ENCODE assay signal across 8 mouse cellular contexts in genomic region chr10:26376546-26377331, GRCm38 (mm10). TPM values are rescaled to one million over a fixed set of nuclear protein-coding genes. Genes with fewer than 3 reads are reported as not detected.
A peak's percentile ranks its signal among the peaks of the same experiment; 100 is the strongest.
DNase-seq lines count a peak whose midpoint lies in the region; ATAC-seq lines count a peak whose summit lies in the region.

No protein-coding gene starts in this region.

- ATAC-seq in liver, embryonic 11.5 days (replicated peaks; ENCODE audit: low FRiP score): no peak
- ATAC-seq in intestine, embryonic 14.5 days (replicated peaks; ENCODE audit: low FRiP score, low TSS enrichment, low read depth): no peak
- no peak for ATAC-seq in midbrain, embryonic 15.5 days (replicated peaks)
- no peak for ATAC-seq in inflammation-experienced regulatory T-cells, adult 6 months

- H3K9ac ChIP-seq in liver, embryonic 11.5 days (ENCODE audit: low read depth, low read length): peak overlapping the region; percentile 88
- H3K9ac ChIP-seq in intestine, embryonic 14.5 days (ENCODE audit: low read length): peak overlapping the region; percentile 94
- H3K9ac ChIP-seq in midbrain, embryonic 15.5 days: 0 out of 2 replicates have a peak overlapping the region, but pooled peaks have one; percentile 89

- H3K36me3 ChIP-seq in liver, embryonic 11.5 days (ENCODE audit: control insufficient read depth, insufficient read depth, low read length): no peaks in the 10 kb centered on the region
- no peaks in the 10 kb centered on the region for H3K36me3 ChIP-seq in intestine, embryonic 14.5 days (ENCODE audit: control insufficient read depth, insufficient read depth, low read length)
- H3K36me3 ChIP-seq in midbrain, embryonic 15.5 days (replicated peaks): no peaks in the 10 kb centered on the region

- DNase-seq in liver, embryonic 11.5 days (ENCODE audit: low spot score): no peak
- DNase-seq in liver: no peak
- peak; percentile 44 for DNase-seq in embryo, embryonic 11 days
- DNase-seq in intestine, embryonic 14.5 days (ENCODE audit: low spot score): peak; percentile 62
- DNase-seq in adrenal gland, postnatal 4 days (ENCODE audit: low spot score in 2 of 2): no peak
- no peak for DNase-seq in layer of hippocampus, adult 9-10 months (ENCODE audit: low spot score)

- no peak overlapping the region for H3K27ac ChIP-seq in liver, embryonic 11.5 days (ENCODE audit: low read depth, low read length)
- H3K27ac ChIP-seq in intestine, embryonic 14.5 days (ENCODE audit: low read depth): no peak overlapping the region
- H3K27ac ChIP-seq in midbrain, embryonic 15.5 days: peak overlapping the region; percentile 95

- 37% methylated on average over 10 of the region's 10 CpGs for WGBS in liver, embryonic 11.5 days
- 42% methylated on average over 10 of the region's 10 CpGs for WGBS in intestine, embryonic 14.5 days
- WGBS in midbrain, embryonic 15.5 days: 28% methylated on average over 10 of the region's 10 CpGs

- no peaks in the 10 kb centered on the region for H3K27me3 ChIP-seq in liver, embryonic 11.5 days (replicated peaks; ENCODE audit: control insufficient read depth, insufficient read depth, low read length)
- no peaks in the 10 kb centered on the region for H3K27me3 ChIP-seq in intestine, embryonic 14.5 days (replicated peaks; ENCODE audit: control insufficient read depth, insufficient read depth, low read length)
- no peaks in the 10 kb centered on the region for H3K27me3 ChIP-seq in midbrain, embryonic 15.5 days (replicated peaks)

- H3K9me3 ChIP-seq in liver, embryonic 11.5 days (ENCODE audit: control insufficient read depth, low read length): no peaks in the 10 kb centered on the region
- no peaks in the 10 kb centered on the region for H3K9me3 ChIP-seq in intestine, embryonic 14.5 days (ENCODE audit: control insufficient read depth, low read length)
- no peaks in the 10 kb centered on the region for H3K9me3 ChIP-seq in midbrain, embryonic 15.5 days

- peak overlapping the region; percentile 94 for H3K4me2 ChIP-seq in liver, embryonic 11.5 days
- H3K4me2 ChIP-seq in intestine, embryonic 14.5 days (ENCODE audit: low read length): peak overlapping the region; percentile 53
- peak overlapping the region; percentile 98 for H3K4me2 ChIP-seq in midbrain, embryonic 15.5 days

- peak overlapping the region; percentile 78 for H3K4me3 ChIP-seq in liver, embryonic 11.5 days (ENCODE audit: low read depth, low read length)
- peak overlapping the region; percentile 69 for H3K4me3 ChIP-seq in intestine, embryonic 14.5 days (ENCODE audit: low read depth, low read length)
- H3K4me3 ChIP-seq in midbrain, embryonic 15.5 days: peak overlapping the region; percentile 81

- no peaks in the 10 kb centered on the region for H3K4me1 ChIP-seq in liver, embryonic 11.5 days (replicated peaks; ENCODE audit: control insufficient read depth, insufficient read depth, low read length)
- peaks cover 7% of the 10 kb centered on the region; the same call in 1 of the 2 replicates for H3K4me1 ChIP-seq in intestine, embryonic 14.5 days (replicated peaks; ENCODE audit: control insufficient read depth, insufficient read depth, low read length)
- peaks cover 26% of the 10 kb centered on the region for H3K4me1 ChIP-seq in midbrain, embryonic 15.5 days

RNA-seq across cellular contexts. Expression of gene L3mbtl3, which starts 1.0 kb away (rescaled TPM):
- 8.6 and 9.5 TPM in 2 replicates for polyA plus RNA-seq in liver, embryonic 11.5 days (2014; fragmentation: Nextera tagmentation; extraction: Ambion mirVana)
- polyA plus RNA-seq in intestine, embryonic 14.5 days (2014; fragmentation: Nextera tagmentation; extraction: Ambion mirVana): 12.3 and 14.6 TPM in 2 replicates
- polyA plus RNA-seq in midbrain, embryonic 15.5 days (2015; fragmentation: Nextera tagmentation; extraction: Ambion mirVana): 33.9 and 37.5 TPM in 2 replicates
- total RNA-seq in adrenal gland, postnatal 4 days (2021): 10 to 100 TPM; 21.8 to 22.0 TPM
- 10 to 100 TPM; 10.2 to 14.6 (median 14.5) TPM for polyA plus RNA-seq in inflammation-experienced regulatory T-cells, adult 6 months (2017; shearing (Covaris generic))

Comparison
In these comparisons a context has a peak if more than half of its experiments do, and no peak if none do; other contexts are left out.
1. DNase-seq: peak in embryo, embryonic 11 days (single experiment) and intestine, embryonic 14.5 days (single experiment); none in liver, embryonic 11.5 days (single experiment), liver (single experiment), adrenal gland, postnatal 4 days (0 of 2) and layer of hippocampus, adult 9-10 months (single experiment).
2. Peak in every context shown above with its lines, with median percentiles within 50 percentile points of each other: H3K4me2 ChIP-seq, H3K4me3 ChIP-seq and H3K9ac ChIP-seq.